In the genomic region with DNA sequence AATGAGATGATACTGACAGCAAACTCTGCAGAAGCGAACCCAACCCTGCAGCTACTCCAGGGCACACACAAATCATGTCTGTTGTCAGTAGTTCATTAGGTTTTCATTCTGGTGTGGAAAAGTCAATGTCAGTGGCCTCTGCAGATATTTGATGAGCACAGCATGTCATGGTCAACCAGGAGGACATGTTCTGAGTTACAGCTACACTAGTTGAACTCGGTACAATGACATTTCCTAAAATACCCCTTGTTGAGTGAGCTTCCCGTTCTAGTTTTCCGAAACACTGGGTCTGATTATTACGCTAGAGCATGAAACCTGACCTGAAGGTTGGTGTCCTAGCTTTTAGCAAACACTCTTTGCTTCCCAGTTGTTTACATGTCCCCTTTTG, we compare ENCODE assay signal across 21 mouse cellular contexts.
"Had no signal": no experiment of that assay in that cellular context is flagged by ENCODE, and none has a peak within 500 bp of the region (broad histone marks: within the 10 kb centered on the region; RNA-seq: fewer than 3 reads in every experiment).

No protein-coding gene starts in this region.

- H3K27ac ChIP-seq: heart, adult 2 months; heart, embryonic 13.5 days; heart, embryonic 15.5 days; hindbrain, embryonic 13.5 days; hindbrain, embryonic 15.5 days; hindbrain, postnatal 0 days; limb, embryonic 13.5 days; limb, embryonic 15.5 days; liver, embryonic 12.5 days; liver, embryonic 14.5 days had no signal

- H3K4me3 ChIP-seq: heart, adult 2 months; heart, embryonic 13.5 days; heart, embryonic 15.5 days; hindbrain, embryonic 13.5 days; hindbrain, embryonic 15.5 days; limb, embryonic 13.5 days; limb, embryonic 15.5 days; liver, embryonic 12.5 days had no signal

- H3K4me1 ChIP-seq: limb, embryonic 13.5 days; limb, embryonic 15.5 days; liver, embryonic 12.5 days had no signal

- H3K27me3 ChIP-seq: heart, embryonic 13.5 days; heart, embryonic 15.5 days; hindbrain, embryonic 13.5 days; hindbrain, embryonic 15.5 days; limb, embryonic 13.5 days; limb, embryonic 15.5 days; liver, embryonic 12.5 days had no signal

- DNase-seq: gastrocnemius, postnatal 10 days; gastrocnemius, postnatal 25 days; heart, adult 11 months; heart, adult 2 months; heart, postnatal 14 days; heart, postnatal 36 days; kidney, adult 18-20 months; kidney, postnatal 14 days; kidney, postnatal 36 days; layer of hippocampus, postnatal 36 days; left cerebral cortex, postnatal 4 days; lung, adult 18-20 months had no signal
